Mouse (Mus musculus): ENCODE data around the gene Hist1h2ag.

- no peak for TF ChIP-seq GATA1 (IDR thresholded peaks at IDR 0.05; ENCODE audit: borderline replicate concordance, low read length)
- TF ChIP-seq FLI1 (IDR thresholded peaks at IDR 0.05; ENCODE audit: low read length): no peak
Measured at GRCm38 (mm10) chr13:22009642-22010041, 33.1 kb downstream of the Hist1h2ag start, which contains the start of gene Prss16.

Data from megakaryocyte, embryonic 14.5 days (primary cell).